Mouse (Mus musculus) gastrocnemius, postnatal 10 days (tissue): ENCODE results near the gene Mylk. TPM values are rescaled to one million over a fixed set of nuclear protein-coding genes. Genes with fewer than 3 reads are reported as not detected.
A peak's percentile ranks its signal among the peaks of the same experiment; 100 is the strongest.
"Not testable (repeated sequence)": the region's sequence is repeated elsewhere in the genome, so short reads cannot be mapped to it uniquely, and the experiment has no call there.

Experiments used
- DNase-seq: peaks from one replicate; pipeline ENCODE4 v3.0.0; 2021; ENCODE audit warnings: mixed read lengths
- total RNA-seq, 2 experiments: library from RNA; stranded (reverse); gene quantifications; 2 replicates each; pipeline ENCODE4 v1.2.3; 2021

Mylk gene
- total RNA-seq, 2 experiments from 2014 or later = 33.0 to 38.8 TPM

GRCm38 (mm10) chr16:34768436-34768835, 23.4 kb downstream of the Mylk start:
- DNase-seq = no peak

GRCm38 (mm10) chr16:34770127-34770526, 25.1 kb downstream of the Mylk start:
- DNase-seq = no peak

- DNase-seq = no peak
These were observed 27.5 kb downstream of the Mylk start for GRCm38 (mm10) chr16:34772445-34773032.

- DNase-seq = no peak
These were observed 37.4 kb downstream of the Mylk start for GRCm38 (mm10) chr16:34782442-34782841.

GRCm38 (mm10) chr16:34783536-34783935, 38.5 kb downstream of the Mylk start:
- DNase-seq = no peak

- DNase-seq = no peak
These were observed 39.7 kb downstream of the Mylk start for GRCm38 (mm10) chr16:34784675-34785074.

GRCm38 (mm10) chr16:34792555-34792954, 47.5 kb downstream of the Mylk start:
- no peak for DNase-seq

GRCm38 (mm10) chr16:34793000-34793399, 48.0 kb downstream of the Mylk start:
- DNase-seq = no peak

- DNase-seq = no peak
These were observed 56.2 kb downstream of the Mylk start for GRCm38 (mm10) chr16:34801222-34801621.

- no peak for DNase-seq
These were observed 59.4 kb downstream of the Mylk start for GRCm38 (mm10) chr16:34804286-34805010.

GRCm38 (mm10) chr16:34806883-34807767, 62.1 kb downstream of the Mylk start:
- DNase-seq = peak; percentile 38

- no peak for DNase-seq
These were observed 62.8 kb downstream of the Mylk start for GRCm38 (mm10) chr16:34807768-34808275.

GRCm38 (mm10) chr16:34812165-34812564, 67.2 kb downstream of the Mylk start:
- no peak for DNase-seq

GRCm38 (mm10) chr16:34813161-34813560, 68.2 kb downstream of the Mylk start:
- not testable (repeated sequence) for DNase-seq

GRCm38 (mm10) chr16:34813570-34813969, 68.6 kb downstream of the Mylk start:
- DNase-seq = no peak

- DNase-seq = no peak
These were observed 69.6 kb downstream of the Mylk start for GRCm38 (mm10) chr16:34814612-34815011.

GRCm38 (mm10) chr16:34816548-34816947, 71.5 kb downstream of the Mylk start:
- DNase-seq = no peak

- DNase-seq = no peak
These were observed 80.2 kb downstream of the Mylk start for GRCm38 (mm10) chr16:34825111-34825744.

GRCm38 (mm10) chr16:34834477-34834876, 89.5 kb downstream of the Mylk start:
- no peak for DNase-seq

GRCm38 (mm10) chr16:34839004-34839703, 94.1 kb downstream of the Mylk start:
- DNase-seq = no peak

- DNase-seq = peak; percentile 53
These were observed 94.8 kb downstream of the Mylk start for GRCm38 (mm10) chr16:34839704-34840331.
